Mouse (Mus musculus) c-Kit-positive CD71-positive TER-119-positive erythroid progenitor cells, embryonic 14.5 days (primary cell): ENCODE measurements at regions not wholly inside any gene's neighbourhood (a gene's known extent, or its start where the extent isn't known, plus 50 kb on each side); places are given as distances from the start of the nearest gene placed in this dataset.
"Not testable (repeated sequence)": the region's sequence is repeated elsewhere in the genome, so short reads cannot be mapped to it uniquely, and the experiment has no call there.

Source experiments
- DNase-seq: peaks from one replicate; pipeline ENCODE4 v3.0.0-alpha.2; 2013; ENCODE audit warnings: low spot score

GRCm38 (mm10) chr4:5590531-5590930 lies 797.4 kb upstream of the Impad1 start:
- no peak for DNase-seq

GRCm38 (mm10) chr4:5587465-5587864 lies 794.3 kb upstream of the Impad1 start:
- no peak for DNase-seq

GRCm38 (mm10) chr4:5585205-5585604 lies 792.0 kb upstream of the Impad1 start:
- no peak for DNase-seq

GRCm38 (mm10) chr4:5583989-5584677 lies 791.0 kb upstream of the Impad1 start:
- DNase-seq = no peak

- no peak for DNase-seq
These were observed 774.9 kb upstream of the Impad1 start for GRCm38 (mm10) chr4:5568076-5568475.

- no peak for DNase-seq
These were observed 767.0 kb upstream of the Impad1 start for GRCm38 (mm10) chr4:5560001-5560657.

GRCm38 (mm10) chr4:5540155-5540554 lies 747.0 kb upstream of the Impad1 start:
- DNase-seq = no peak

GRCm38 (mm10) chr4:5530416-5530815 lies 737.3 kb upstream of the Impad1 start:
- no peak for DNase-seq

- DNase-seq = no peak
These were observed 725.4 kb upstream of the Impad1 start for GRCm38 (mm10) chr4:5518522-5518921.

GRCm38 (mm10) chr4:5515426-5515825 lies 722.3 kb upstream of the Impad1 start:
- not testable (repeated sequence) for DNase-seq

GRCm38 (mm10) chr4:5511743-5512142 lies 718.6 kb upstream of the Impad1 start:
- DNase-seq = no peak

- DNase-seq = no peak
These were observed 716.2 kb upstream of the Impad1 start for GRCm38 (mm10) chr4:5509398-5509797.

GRCm38 (mm10) chr4:5495012-5495411 lies 701.9 kb upstream of the Impad1 start:
- DNase-seq = no peak

GRCm38 (mm10) chr4:5494072-5495000 lies 701.2 kb upstream of the Impad1 start:
- DNase-seq = no peak

GRCm38 (mm10) chr4:5486786-5487185 lies 693.6 kb upstream of the Impad1 start:
- no peak for DNase-seq

GRCm38 (mm10) chr4:5471891-5472558 lies 678.9 kb upstream of the Impad1 start:
- no peak for DNase-seq

GRCm38 (mm10) chr4:5459028-5459695 lies 666.0 kb upstream of the Impad1 start:
- no peak for DNase-seq

- peak; percentile 1 for DNase-seq
These were observed 657.3 kb upstream of the Impad1 start for GRCm38 (mm10) chr4:5450417-5450816.

- no peak for DNase-seq
These were observed 648.3 kb upstream of the Impad1 start for GRCm38 (mm10) chr4:5441339-5442019.

GRCm38 (mm10) chr4:5437076-5437475 lies 643.9 kb upstream of the Impad1 start:
- DNase-seq = no peak
